Mouse (Mus musculus): ENCODE measurements around the gene H3f3b. TPM values are rescaled to one million over a fixed set of nuclear protein-coding genes. Genes with fewer than 3 reads are reported as not detected.
A peak's percentile ranks its signal among the peaks of the same experiment; 100 is the strongest.
"Not testable (repeated sequence)": the region's sequence is repeated elsewhere in the genome, so short reads cannot be mapped to it uniquely, and the experiment has no call there.

The H3f3b gene
- total RNA-seq, 2 experiments from 2014 or later = 735 to 808 TPM

DNA sequence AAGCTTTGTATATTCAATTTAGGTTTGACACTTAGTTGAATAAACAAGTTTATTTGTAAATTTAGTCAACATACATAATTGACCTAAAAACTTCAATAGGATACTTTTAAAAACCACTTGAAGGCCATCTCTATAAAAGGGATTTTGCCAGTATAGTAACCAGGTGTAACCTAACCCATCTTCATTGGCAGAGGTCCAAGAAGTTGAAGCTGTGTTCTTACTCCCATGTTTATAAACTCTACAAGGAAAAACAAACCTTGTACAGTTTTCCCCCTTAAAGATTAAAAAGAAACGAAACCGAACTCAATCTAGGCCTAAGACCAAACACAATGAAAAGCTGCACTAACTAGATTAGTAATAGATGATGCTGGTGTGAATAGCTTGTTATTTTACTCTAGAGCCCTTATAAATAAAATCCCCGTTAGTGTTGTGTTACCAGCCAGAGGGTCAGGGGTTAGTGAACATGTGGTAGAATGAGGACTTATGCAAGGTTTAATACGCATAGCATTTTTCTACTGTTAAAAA, 5.4 kb downstream of the H3f3b start:
- no peak for ATAC-seq (ENCODE audit: poor library complexity, severe bottlenecking)

DNA sequence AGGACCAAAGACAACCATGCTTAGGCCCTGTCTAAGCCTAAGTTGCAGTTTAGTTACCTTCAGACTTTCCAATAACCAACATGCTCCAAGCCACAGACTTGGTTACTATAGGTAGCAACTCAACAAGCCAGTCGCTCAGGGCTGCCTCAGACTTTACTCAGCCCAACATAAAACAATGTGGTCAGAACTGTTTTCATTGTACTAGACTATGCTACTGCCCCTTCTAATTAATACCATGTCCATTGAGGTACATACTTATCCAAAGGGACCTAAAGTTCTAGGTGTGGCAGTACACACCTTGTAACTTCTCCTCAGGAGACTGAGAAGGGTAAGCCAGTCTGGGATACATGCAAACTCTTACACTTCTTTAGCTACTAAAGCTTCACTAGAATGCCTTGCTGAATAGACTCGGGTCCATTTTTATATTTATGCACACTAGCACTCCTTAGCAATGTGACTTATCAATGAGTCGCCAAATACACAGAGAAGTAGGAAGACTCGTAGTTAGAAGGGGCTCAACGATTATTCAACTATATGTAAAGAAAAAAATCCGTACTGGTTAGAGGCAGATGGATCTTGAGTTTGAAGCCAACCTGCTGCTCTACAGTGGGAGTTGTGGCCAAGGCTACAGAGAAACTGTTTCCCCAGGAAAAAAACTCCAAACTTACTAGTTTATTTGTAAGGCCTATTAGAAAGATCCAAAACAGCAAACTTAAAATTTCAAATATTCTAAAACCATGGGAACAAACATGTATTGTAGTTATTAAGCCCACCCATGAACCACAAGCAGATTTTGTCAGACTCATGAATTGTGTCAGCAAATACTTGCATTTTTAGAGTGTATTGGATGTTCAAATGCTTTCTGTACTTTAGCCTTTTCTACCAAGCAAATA, 6.2 kb downstream of the H3f3b start:
- no peak for ATAC-seq (ENCODE audit: poor library complexity, severe bottlenecking)

DNA sequence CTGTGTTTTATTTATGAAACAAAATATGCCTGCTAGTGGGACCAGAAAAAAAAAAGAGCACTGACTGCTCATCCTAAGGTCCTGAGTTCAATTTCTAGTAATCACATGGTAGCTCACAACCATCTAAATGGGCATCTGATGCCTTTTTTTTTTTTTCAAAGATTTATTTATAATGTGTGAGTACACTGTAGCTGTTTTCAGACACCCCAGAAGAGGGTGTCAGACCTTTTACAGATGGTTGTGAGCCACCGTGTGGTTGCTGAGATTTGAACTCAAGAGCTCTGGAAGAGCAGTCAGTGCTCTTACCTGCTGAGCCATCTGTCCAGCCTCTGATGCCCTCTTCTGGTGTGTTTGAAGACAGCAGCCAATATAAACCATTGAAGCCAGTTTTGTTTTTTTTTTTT, 7.2 kb downstream of the H3f3b start:
- no peak for ATAC-seq (ENCODE audit: poor library complexity, severe bottlenecking)

DNA sequence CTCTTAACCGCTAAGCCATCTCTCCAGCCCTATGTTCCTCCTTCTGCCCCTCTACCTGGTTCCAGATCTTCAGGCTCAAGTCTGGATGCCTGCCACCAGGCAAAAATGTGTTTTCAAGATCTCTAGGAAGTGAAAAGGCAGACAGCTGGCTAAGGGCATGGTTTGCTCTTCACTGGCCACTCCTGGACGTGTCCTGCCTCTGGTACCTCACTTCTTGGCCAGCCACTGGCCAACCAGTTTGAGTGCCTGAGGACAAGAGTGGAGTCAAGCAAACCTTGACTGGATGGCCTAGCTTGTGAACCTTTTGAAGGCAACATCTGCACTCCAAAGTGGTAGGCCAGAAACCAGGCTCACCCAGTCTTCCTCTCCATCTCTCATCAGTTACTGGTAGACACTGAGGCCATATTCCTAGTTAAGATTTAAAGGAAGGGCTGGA, 7.8 kb downstream of the H3f3b start:
- no peak for ATAC-seq (ENCODE audit: poor library complexity, severe bottlenecking)

DNA sequence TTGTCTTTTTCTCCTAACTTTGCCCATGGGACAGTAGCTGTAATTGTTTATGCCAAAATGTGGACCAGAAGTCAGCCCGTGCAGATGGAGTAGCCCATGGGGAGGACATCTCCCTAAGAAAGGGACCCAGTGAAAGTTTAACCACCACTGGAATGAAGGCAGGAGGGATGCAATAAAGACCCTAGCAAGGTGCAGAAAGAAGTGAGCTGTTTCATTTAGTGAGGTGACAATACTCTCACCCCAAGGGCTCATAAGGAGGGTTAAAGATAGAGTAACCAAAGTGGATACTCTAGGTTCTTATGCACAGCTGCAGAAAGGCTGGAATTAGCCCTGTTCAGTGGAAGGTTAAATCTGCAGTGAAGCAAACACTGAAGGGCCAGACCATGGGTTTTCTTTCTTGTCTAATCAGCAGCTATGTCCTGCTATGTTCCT, 8.4 kb downstream of the H3f3b start:
- ATAC-seq (ENCODE audit: poor library complexity, severe bottlenecking) = no peak

DNA sequence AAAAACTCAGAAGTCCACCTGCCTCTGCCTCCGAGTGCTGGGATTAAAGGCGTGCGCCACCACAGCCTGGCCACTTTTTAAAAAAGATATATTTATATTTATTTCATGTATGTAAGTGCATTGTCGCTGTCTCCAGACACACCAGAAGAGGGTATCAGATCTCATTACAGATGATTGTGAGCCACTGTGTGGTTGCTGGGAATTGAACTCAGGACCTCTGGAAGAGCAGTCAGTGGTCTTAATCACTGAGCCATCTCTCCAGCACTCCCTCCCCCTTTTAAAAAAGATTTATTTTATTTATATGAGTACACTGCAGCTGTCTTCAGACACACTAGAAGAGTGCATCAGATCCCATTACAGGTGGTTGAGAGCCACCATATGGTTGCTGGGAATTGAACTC, 8.9 kb downstream of the H3f3b start:
- ATAC-seq (ENCODE audit: poor library complexity, severe bottlenecking) = not testable (repeated sequence)

DNA sequence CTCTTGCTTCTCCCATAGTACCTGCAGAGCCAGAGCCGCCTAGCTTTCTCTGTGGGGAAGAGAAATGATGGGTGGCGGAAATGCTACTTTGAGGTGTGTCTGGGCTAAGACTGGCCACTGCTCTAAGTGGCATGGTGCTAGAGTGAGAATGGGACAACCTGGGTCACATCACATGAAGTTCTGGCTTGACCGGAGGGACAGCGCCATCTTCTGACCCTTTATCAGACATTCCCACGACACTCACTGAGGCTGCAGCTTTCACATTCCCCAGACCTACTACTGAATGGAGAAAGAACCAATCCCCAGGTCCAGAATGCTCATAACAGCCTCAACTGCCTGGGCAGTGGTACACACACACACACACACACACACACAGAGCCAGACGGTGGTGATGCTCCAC, 9.7 kb downstream of the H3f3b start:
- ATAC-seq (ENCODE audit: poor library complexity, severe bottlenecking) = peak; percentile 56

DNA sequence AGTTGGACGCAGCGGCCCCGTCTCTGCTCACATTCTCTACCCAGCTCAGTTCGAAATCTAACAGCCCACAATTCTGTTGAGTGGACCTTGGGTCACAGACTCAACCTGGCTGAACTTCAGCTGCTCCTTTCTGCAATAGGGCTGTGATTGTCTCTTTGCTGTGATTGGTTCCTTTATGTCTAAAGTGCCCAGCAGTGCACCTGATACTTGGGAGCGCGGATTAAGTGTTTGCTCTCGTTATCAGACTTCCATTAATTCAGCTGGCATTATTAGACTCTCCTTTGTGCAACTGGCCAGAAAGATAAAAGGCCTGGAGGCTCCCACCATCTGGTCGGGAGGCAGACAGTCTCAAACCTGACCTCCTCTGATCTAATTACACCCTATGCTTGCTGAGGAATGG, 12.9 kb downstream of the H3f3b start:
- ATAC-seq (ENCODE audit: poor library complexity, severe bottlenecking) = no peak

DNA sequence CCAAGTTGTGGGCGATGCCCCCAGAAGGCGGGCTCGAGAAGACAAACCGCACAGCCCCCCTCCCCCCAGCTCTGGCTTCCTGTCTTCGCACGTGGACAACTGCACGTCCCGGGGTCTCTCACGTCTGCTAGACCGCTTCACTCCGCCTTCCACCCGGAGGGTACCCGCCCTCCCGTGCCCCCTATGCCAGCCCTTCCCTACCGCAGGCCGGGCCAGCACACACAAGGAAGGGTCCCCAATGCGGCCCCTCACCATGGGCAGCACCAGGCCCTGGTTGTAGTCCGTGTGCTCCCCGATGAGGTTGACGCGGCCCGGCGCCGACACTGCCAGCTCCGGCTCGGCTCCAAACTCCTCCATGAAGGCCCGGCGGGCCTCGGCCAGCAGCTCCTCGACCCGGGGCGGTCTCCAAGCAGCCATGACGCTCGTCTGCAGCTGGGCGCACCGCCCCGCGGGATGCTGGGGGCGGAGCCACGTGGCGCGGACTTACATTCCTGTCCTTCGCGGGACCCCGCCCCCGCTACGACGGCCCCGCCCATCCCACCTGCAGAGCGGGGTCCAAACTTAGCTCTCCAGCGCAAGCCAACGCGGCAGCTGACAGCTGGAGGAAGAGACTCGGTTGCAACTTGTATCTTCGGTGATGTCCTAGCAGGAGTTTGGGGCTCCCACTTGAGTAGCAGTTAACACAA, 15.4 kb downstream of the H3f3b start, which contains the start of gene Galk1:
TSS of gene Galk1 (minus strand) at position 458 of the 686 bp plus-strand sequence.
- peak; percentile 94 for ATAC-seq (ENCODE audit: poor library complexity, severe bottlenecking)

DNA sequence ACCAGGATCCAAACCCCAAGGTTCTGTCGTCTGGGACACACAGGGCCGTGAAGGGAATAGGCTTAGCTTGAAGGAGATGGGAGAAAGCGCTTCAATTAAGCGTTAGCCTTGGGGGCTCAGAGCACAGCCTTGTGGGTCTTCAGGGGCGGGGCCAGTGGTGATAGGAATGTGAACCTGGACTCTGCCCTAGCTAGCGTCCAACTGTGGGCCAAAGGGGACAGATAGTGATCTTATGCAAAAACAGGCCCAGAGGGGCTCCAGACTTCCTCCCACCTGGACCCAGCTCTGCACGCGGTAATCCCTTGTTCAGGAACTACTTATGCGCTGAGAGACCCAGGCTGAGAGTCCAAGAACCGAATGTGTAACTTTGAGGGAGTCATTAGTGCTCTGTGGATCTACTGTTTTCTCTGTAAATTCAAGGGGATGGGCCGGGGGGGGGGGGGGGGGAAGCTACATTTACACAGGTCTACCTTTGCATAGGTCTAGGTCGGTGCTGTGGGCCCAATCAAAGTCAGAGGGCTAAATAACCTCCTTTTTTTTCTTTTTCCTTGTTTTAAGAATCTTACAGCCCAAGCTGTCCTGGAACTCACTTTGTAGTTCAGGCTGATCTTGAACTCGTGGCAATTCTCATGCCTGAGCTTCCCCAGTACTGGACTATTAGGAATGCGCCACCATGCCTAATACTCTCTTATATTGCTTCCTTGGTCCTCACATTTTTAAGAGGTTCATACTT, 16.1 kb downstream of the H3f3b start:
- no peak for ATAC-seq (ENCODE audit: poor library complexity, severe bottlenecking)

DNA sequence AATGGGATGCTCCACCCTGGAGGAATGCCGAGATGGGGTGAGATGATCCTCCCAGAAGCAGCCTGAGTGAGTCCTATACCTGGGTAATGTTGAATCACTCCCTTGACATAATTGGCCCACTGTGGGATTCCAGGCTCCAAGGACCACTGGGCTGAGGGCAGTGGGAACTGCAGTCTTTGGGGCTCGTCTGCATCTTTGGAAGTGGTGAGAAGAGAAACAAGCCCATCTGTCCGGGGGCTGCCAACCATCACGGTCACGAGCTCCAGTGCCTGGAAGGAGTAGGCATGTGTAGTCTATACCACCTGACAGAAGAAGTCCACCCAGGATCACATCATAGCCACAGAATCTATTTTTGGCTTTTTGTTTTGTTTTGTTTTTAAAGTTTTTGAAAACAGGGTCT, 16.8 kb downstream of the H3f3b start:
- ATAC-seq (ENCODE audit: poor library complexity, severe bottlenecking) = no peak

DNA sequence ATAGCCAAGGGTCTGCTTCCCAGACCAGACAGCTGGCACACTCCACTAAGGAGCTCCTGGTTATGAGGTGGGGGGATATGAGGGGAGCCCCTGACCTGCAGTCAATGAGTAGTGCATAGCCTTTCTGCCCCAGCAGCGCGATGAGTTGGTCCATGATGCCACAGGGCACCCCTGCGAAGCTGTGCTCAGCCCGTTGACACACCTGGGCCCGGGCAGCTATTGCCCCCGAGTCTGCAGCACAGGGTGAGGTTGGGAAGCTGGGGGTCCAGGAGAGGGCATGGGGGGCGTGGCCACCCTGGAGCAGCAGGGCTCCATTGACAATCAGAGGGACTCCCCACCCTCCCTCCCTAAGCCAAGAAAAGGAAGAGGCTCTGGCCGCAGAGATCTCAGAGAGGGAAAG, 17.6 kb downstream of the H3f3b start:
- no peak for ATAC-seq (ENCODE audit: poor library complexity, severe bottlenecking)

DNA sequence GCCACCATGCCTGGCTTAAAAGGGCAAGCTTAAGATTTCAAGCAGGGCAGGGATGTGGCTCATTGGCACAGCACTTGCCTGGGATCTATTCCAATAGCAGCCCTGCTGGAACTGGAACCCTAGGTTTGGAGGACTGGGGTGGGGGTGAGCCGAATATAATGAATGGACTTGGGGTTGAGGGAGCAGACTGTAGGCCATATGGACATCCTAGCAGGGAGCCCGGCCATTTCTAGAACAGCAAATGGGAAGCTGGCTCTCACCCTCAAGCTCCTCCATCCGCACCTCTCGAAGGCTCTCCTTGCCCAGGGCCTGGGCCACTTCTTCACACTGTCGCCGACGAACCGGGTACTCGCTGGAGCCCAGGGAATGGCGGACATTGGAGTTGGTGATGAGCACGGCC, 18.1 kb downstream of the H3f3b start:
- ATAC-seq (ENCODE audit: poor library complexity, severe bottlenecking) = no peak

DNA sequence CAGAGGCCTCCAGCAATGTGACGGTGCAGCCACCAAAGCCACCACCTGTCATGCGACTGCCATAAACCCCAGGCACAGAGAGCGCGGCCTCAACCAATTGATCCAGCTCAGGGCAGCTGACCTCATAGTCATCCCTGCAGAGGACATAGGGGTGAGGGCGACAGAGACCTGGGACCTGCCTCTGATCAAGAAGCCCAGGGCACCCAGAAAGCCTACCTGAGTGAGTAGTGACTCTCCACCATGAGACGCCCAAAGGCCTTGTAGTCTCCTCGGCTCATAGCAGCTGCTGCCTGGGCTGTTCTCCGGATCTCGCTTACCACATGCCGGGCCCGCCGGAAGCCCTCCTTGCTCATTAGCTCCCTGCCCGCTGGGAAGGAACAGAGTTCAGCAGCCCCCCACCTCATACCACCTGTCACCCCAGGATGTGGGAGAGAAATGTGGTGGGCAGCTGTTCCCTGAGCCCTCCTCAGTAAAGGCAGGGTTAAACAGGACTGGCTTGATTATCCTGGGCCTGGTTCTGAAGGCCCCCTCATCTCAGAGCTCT, 18.9 kb downstream of the H3f3b start:
- ATAC-seq (ENCODE audit: poor library complexity, severe bottlenecking) = no peak

DNA sequence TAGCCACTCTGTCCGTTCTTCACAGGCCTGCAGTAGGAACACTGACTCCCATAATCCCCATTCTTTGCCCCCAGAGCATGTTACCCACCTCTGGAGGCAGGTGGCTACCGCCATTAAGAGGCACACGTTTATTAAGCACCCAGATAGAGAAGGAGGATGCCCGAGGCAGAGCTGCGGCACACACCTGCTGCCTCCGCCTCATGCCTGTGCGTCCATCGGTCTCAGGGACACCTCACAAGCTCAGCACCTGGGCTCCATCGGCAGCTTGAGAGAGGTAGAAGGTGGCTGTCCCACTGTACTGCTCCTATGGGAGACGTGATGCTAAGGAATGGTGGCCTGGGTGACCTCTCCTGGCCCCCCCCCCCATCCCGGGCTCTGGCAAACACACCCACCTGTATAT, 19.4 kb downstream of the H3f3b start:
- ATAC-seq (ENCODE audit: poor library complexity, severe bottlenecking) = no peak

DNA sequence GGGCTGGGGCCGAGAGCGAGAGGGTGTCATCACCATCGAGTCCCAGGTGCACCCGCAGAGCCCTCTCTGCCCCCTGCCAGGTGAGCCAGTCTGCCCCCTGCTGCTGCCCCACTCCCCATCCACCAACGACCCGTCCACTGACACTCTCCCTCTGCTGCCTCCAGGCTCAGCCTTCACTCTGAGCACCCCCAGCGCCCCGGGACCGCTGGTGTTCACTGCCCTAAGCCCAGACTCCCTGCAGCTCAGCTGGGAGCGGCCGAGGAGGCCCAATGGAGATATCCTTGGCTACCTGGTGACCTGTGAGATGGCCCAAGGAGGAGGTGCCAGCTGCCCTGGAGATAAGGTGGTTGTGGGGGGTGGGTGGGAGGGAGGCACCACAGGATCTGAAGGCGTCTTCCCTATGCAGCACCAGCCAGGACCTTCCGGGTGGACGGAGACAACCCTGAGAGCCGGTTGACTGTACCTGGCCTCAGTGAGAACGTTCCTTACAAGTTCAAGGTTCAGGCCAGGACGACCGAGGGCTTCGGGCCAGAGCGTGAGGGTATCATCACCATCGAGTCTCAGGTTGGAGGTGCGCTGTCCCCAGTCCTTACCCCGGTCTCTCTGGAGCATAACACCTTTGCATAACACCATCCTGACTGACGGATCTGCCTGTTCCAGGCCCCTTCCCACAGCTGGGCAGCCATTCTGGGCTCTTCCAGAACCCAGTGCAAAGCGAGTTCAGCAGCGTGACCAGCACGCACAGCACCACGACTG, 20.5 kb downstream of the H3f3b start:
- ATAC-seq (ENCODE audit: poor library complexity, severe bottlenecking) = no peak

DNA sequence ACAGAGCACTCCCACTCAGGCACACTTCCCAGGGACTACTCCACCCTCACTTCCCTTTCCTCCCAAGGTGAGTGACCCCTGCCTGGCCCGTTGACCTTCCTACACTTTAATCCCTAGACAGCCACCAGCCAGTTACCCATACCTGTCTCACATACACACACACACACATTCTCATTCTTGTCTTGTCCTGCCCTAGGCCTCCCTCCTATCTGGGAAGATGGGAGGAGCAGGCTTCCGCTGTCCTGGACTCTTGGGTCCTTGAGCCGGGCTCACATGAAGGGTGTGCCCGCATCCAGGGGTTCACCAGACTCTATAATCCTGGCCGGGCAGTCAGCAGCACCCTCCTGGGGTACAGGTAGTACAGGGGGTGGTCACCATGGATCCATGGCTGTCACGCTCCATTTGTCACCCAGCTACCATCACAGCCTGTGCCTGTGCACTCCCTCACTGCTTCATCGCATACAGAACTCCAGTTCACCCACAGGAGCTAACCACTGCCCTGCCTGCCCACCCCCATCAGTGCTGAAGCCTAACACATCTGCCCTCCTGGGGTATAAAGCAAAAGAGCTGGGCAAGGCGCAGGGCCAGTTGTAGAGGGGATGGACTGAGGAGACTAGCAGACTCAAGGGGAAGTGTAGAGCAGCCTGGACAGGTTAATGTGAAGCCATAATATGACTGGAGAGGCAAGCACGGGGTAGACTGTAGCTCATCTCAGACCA, 21.9 kb downstream of the H3f3b start:
- 0 out of 2 replicates have a peak, but pooled peaks have one; percentile 9 for ATAC-seq (ENCODE audit: poor library complexity, severe bottlenecking)

DNA sequence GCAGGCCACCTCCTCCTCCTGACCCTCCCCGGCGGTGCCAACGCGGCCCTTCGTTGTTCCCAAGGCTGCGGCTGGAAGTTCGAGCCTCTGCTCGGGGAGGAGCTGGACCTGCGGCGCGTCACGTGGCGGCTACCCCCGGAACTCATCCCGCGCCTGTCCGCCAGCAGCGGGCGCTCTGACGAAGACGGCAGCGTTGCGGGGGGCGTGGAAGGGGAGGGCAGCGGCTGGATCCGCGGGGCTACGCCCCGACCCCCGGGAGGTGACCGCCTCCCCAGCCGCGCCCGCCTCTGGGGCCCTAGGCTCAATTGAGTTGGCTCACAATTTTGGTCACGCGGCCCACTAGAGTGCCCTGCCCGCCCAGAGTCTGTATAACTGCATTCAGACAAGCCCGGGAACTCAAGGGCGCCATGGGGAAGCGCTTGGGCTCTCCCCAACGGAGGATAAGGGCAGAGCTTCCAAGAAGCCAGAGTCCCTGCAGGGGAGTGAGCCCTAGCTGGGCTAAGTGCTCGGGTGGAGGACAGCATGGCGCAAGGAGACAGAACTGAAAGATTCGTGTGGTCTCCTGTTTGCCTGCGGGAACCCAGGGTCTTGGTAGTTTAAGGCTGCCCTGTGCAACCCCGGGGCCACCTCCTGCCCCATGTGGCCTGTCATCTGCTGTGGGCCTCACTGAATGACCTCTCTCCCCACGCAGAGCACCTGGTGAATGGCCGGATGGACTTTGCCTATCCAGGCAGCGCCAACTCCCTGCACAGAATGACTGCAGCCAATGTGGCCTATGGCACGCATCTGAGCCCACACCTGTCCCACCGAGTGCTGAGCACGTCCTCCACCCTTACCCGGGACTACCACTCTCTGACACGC, 22.7 kb downstream of the H3f3b start:
- peak; percentile 88 for ATAC-seq (ENCODE audit: poor library complexity, severe bottlenecking)

All from megakaryocyte, adult 5-6 weeks (primary cell).